Mouse (Mus musculus) small intestine, adult 2 months (tissue): Measurements from ENCODE around the gene Ctnna3. TPM values are rescaled to one million over a fixed set of nuclear protein-coding genes. Genes with fewer than 3 reads are reported as not detected.

Experiments
- H3K27ac ChIP-seq: fragments of 200-500 bp; 2 replicates; pipeline ENCODE4 v1.5.1; 2012; ENCODE audit warnings: low read depth, low read length, control low read depth, inconsistent platforms; ENCODE audit not compliant: insufficient read depth
- H3K27me3 ChIP-seq: fragments of 200-500 bp; 2 replicates; pipeline ENCODE4 v1.6.1; 2012; ENCODE audit warnings: mild to moderate bottlenecking, moderate library complexity, low read length, inconsistent platforms; ENCODE audit not compliant: control insufficient read depth, insufficient read depth
- H3K36me3 ChIP-seq: fragments of 200-500 bp; 2 replicates; pipeline ENCODE4 v1.6.1; 2012; ENCODE audit warnings: mild to moderate bottlenecking, low read length, control low read depth, inconsistent platforms; ENCODE audit not compliant: control insufficient read depth, insufficient read depth
- H3K4me1 ChIP-seq: fragments of 200-500 bp; 2 replicates; pipeline ENCODE4 v1.6.1; 2012; ENCODE audit warnings: low read length, inconsistent platforms, mixed read lengths; ENCODE audit not compliant: control insufficient read depth, insufficient read depth, insufficient read length
- H3K4me3 ChIP-seq: fragments of 200-500 bp; 2 replicates; pipeline ENCODE4 v1.5.1; 2012; ENCODE audit warnings: low read depth, mild to moderate bottlenecking, control low read depth, inconsistent platforms, low read length, moderate library complexity
- CTCF ChIP-seq: fragments of 200-500 bp; IDR thresholded peaks from 2 replicates; pipeline ENCODE4 v1.5.1; 2012; ENCODE audit warnings: low read depth, mild to moderate bottlenecking, control low read depth, inconsistent platforms, low read length, moderate library complexity, mixed read lengths; ENCODE audit not compliant: insufficient replicate concordance, insufficient read length; ENCODE audit errors: extremely low read depth
- POLR2A ChIP-seq: fragments of 200-500 bp; IDR thresholded peaks from 2 replicates; pipeline ENCODE4 v1.6.1; 2012; ENCODE audit warnings: low read depth, mild to moderate bottlenecking, control low read depth, inconsistent platforms, low read length, moderate library complexity
- WGBS: fragments of 180-500 bp; shearing (Covaris S2); methylation state at CpG from one replicate; pipeline ENCODE4 v1.1.7; 2018; 5-methylcytosine and 5-hydroxymethylcytosine counted together
- polyA plus RNA-seq: library from polyadenylated mRNA; depleted of rRNA; stranded (reverse); fragments of >200 nt; gene quantifications from 2 replicates; pipeline ENCODE4 v1.2.3, GENCODE M21; 2012

The Ctnna3 gene
- polyA plus RNA-seq, 1 experiment: 0.06 TPM

GRCm38 (mm10) chr10:64049946-64050345 lies 620.0 kb downstream of the Ctnna3 start:
- TF ChIP-seq POLR2A (no peak), CTCF (no peak)
- Histone ChIP-seq H3K36me3 (no peaks in the 10 kb centered on the region), H3K4me1 (no peaks in the 10 kb centered on the region), H3K27me3 (no peaks in the 10 kb centered on the region), H3K27ac (no peak overlapping the region), H3K4me3 (no peak overlapping the region)
- WGBS: 87% methylated on average over 6 of the region's 6 CpGs

GRCm38 (mm10) chr10:64063704-64064103 lies 633.8 kb downstream of the Ctnna3 start:
- H3K4me3 ChIP-seq: no peak overlapping the region
- 64% methylated on average over 9 of the region's 9 CpGs for WGBS
- no peaks in the 10 kb centered on the region for H3K36me3 ChIP-seq
- TF ChIP-seq POLR2A (no peak), CTCF (no peak)
- H3K27ac ChIP-seq: no peak overlapping the region
- H3K4me1 ChIP-seq: no peaks in the 10 kb centered on the region
- no peaks in the 10 kb centered on the region for H3K27me3 ChIP-seq

DNA sequence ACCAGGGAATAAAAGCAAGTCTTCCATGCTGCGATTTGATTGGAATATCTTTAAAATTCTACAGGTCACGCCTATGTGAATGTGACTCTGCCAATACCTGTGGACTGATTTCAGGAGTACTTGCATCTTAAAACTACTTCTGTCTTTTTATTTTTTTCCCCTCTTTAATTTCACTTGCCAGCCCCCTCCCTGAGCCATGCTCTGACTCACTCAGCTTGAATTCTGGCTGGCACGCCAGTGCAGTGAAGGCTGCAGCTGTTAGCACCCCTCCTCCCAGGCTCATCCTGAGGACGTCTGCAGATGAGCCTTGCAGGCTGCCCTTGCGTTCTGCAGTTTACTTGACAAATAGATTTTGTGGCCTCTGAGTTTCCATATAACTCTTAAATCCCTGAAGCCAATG lies 646.0 kb downstream of the Ctnna3 start:
- 39% methylated on average over 5 of the region's 5 CpGs for WGBS
- Histone ChIP-seq H3K36me3 (no peaks in the 10 kb centered on the region), H3K27ac (no peak overlapping the region), H3K4me3 (no peak overlapping the region), H3K27me3 (no peaks in the 10 kb centered on the region), H3K4me1 (no peaks in the 10 kb centered on the region)
- no peak for TF ChIP-seq CTCF
- TF ChIP-seq POLR2A: no peak

GRCm38 (mm10) chr10:64076410-64077052 lies 646.6 kb downstream of the Ctnna3 start:
- TF ChIP-seq POLR2A (no peak), CTCF (no peak)
- WGBS: 46% methylated on average over 10 of the region's 10 CpGs
- no peaks in the 10 kb centered on the region for H3K27me3 ChIP-seq
- no peaks in the 10 kb centered on the region for H3K36me3 ChIP-seq
- no peak overlapping the region for H3K4me3 ChIP-seq
- no peak overlapping the region for H3K27ac ChIP-seq
- no peaks in the 10 kb centered on the region for H3K4me1 ChIP-seq

DNA sequence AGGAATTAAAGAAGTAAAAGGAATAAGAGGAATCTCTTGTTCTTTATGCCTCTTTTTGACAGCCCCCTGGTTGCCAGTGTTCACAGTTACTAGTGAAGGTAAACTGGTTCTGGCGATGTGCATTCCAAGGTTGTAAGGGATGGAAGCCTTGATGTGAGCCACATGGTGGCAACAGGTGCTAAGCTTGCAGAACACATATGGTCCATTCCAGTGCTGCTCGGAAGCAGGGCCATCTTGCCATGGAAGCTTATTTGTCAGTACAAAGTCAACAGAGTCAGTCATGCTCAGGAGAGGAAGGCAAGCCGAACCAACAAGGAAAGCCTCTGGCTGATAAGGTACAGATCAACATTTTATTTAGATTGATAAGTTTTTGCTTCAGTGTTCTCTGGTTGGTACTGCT lies 652.4 kb downstream of the Ctnna3 start:
- Histone ChIP-seq H3K4me1 (no peaks in the 10 kb centered on the region), H3K36me3 (no peaks in the 10 kb centered on the region), H3K4me3 (no peak overlapping the region), H3K27me3 (no peaks in the 10 kb centered on the region), H3K27ac (no peak overlapping the region)
- 38% methylated on average over 3 of the region's 3 CpGs for WGBS
- TF ChIP-seq POLR2A (no peak), CTCF (no peak)

GRCm38 (mm10) chr10:64083813-64084212 lies 653.9 kb downstream of the Ctnna3 start:
- TF ChIP-seq POLR2A: no peak
- TF ChIP-seq CTCF: no peak
- Histone ChIP-seq H3K36me3 (no peaks in the 10 kb centered on the region), H3K27me3 (no peaks in the 10 kb centered on the region), H3K4me1 (no peaks in the 10 kb centered on the region), H3K27ac (no peak overlapping the region), H3K4me3 (no peak overlapping the region)
- WGBS: 60% methylated on average over 11 of the region's 11 CpGs

DNA sequence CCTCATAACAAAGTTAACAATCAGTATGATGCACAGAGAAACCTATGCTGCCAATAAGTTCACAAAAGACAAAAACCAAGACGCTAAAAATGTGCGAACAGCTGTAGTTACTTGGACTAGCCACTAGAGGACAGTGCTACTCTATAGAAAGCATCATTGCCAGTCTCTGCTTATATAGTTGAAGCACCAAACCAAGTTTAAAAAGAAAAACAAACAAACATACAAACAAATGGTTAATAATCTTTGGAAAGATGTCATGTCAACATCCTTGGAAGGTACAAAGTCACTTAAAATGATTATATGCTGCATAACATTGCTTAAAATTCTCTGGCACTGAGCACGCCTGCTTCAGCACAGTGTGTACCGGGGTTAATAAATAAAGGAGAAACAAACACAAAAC lies 654.6 kb downstream of the Ctnna3 start:
- WGBS: 39% methylated on average over 4 of the region's 4 CpGs
- no peaks in the 10 kb centered on the region for H3K4me1 ChIP-seq
- H3K27ac ChIP-seq: no peak overlapping the region
- H3K36me3 ChIP-seq: no peaks in the 10 kb centered on the region
- no peaks in the 10 kb centered on the region for H3K27me3 ChIP-seq
- no peak overlapping the region for H3K4me3 ChIP-seq
- TF ChIP-seq CTCF: no peak
- TF ChIP-seq POLR2A: no peak
